Mouse (Mus musculus) skeletal muscle tissue, postnatal 0 days (tissue): ENCODE data around the gene Poc5. TPM values are rescaled to one million over a fixed set of nuclear protein-coding genes. Genes with fewer than 3 reads are reported as not detected.

Experiments used
- microRNA-seq, 2 experiments: library from miRNA; unstranded; fragments of <30 nt; microRNA quantifications; one replicate each; pipeline ENCODE4; 2016
- polyA plus RNA-seq: library from polyadenylated mRNA; unstranded; fragments of >200 nt; fragmentation: Nextera tagmentation; extraction: Ambion mirVana; gene quantifications from 2 replicates; pipeline ENCODE4 v1.2.1, GENCODE M21; 2015

Gene Poc5
- 5.6 and 6.9 TPM in 2 replicates for polyA plus RNA-seq

GRCm38 (mm10) chr13:96388042-96388888 is at the start of gene Poc5:
Gene Poc5 (plus strand): TSS chr13:96388294.

Small RNA genes lying within 50 kb of the gene (microRNA-seq; reads per million reads assigned to microRNA genes)
- 0 reads per million in 2 experiments for gene Gm25213

Other genes with a start within 250 kb of the Poc5 start
- 0.07 TPM in 1 of 2 replicates, not detected in the other for gene Ankdd1b, start 82.9 kb downstream of the Poc5 start, polyA plus RNA-seq
- gene Gm17622, start 102.4 kb downstream of the Poc5 start, polyA plus RNA-seq: not detected in 2 replicates
- gene Polk, start 154.3 kb downstream of the Poc5 start, polyA plus RNA-seq: 3.1 and 3.4 TPM in 2 replicates
- gene Col4a3bp, start 154.3 kb downstream of the Poc5 start, polyA plus RNA-seq: 6.7 and 6.8 TPM in 2 replicates